Mouse (Mus musculus): ENCODE data around the gene Actr10. TPM values are rescaled to one million over a fixed set of nuclear protein-coding genes. Genes with fewer than 3 reads are reported as not detected.

Gene Actr10
- total RNA-seq, 2 experiments from 2014 or later: 149 to 160 TPM

GRCm38 (mm10) chr12:70958640-70959039 is 21.0 kb downstream of the Actr10 start:
- DNase-seq (ENCODE audit: low spot score in 2 of 2): no peak

- no peak for DNase-seq (ENCODE audit: low spot score in 2 of 2)
These were observed 29.9 kb downstream of the Actr10 start for GRCm38 (mm10) chr12:70967581-70967980.

GRCm38 (mm10) chr12:70968141-70968790 is 30.6 kb downstream of the Actr10 start:
- peak; percentile 69 to 87 for DNase-seq (ENCODE audit: low spot score in 2 of 2)

GRCm38 (mm10) chr12:70968791-70969307 is 31.2 kb downstream of the Actr10 start:
- DNase-seq (ENCODE audit: low spot score in 2 of 2): peak; percentile 82 to 92

- peak; percentile 22 to 72 for DNase-seq (ENCODE audit: low spot score in 2 of 2)
These were observed 32.0 kb downstream of the Actr10 start for GRCm38 (mm10) chr12:70969485-70970184.

GRCm38 (mm10) chr12:70973831-70974230 is 36.2 kb downstream of the Actr10 start:
- no peak for DNase-seq (ENCODE audit: low spot score in 2 of 2)

GRCm38 (mm10) chr12:70974441-70975266 is 37.0 kb downstream of the Actr10 start, which contains the start of gene Psma3:
Gene Psma3 (plus strand): TSS chr12:70974621.
- peak; percentile 89 to 94 for DNase-seq (ENCODE audit: low spot score in 2 of 2)

GRCm38 (mm10) chr12:70975406-70975805 is 37.7 kb downstream of the Actr10 start:
- DNase-seq (ENCODE audit: low spot score in 2 of 2): no peak

GRCm38 (mm10) chr12:70975891-70976290 is 38.2 kb downstream of the Actr10 start:
- DNase-seq (ENCODE audit: low spot score in 2 of 2): no peak

GRCm38 (mm10) chr12:70978345-70978744 is 40.7 kb downstream of the Actr10 start:
- DNase-seq (ENCODE audit: low spot score in 2 of 2): no peak

GRCm38 (mm10) chr12:70984855-70985550 is 47.3 kb downstream of the Actr10 start:
- no peak for DNase-seq (ENCODE audit: low spot score in 2 of 2)

GRCm38 (mm10) chr12:70997225-70997624 is 59.6 kb downstream of the Actr10 start:
- no peak for DNase-seq (ENCODE audit: low spot score in 2 of 2)

GRCm38 (mm10) chr12:70999423-70999903 is 61.8 kb downstream of the Actr10 start:
- no peak for DNase-seq (ENCODE audit: low spot score in 2 of 2)

GRCm38 (mm10) chr12:71000344-71000743 is 62.7 kb downstream of the Actr10 start:
- no peak for DNase-seq (ENCODE audit: low spot score in 2 of 2)

- DNase-seq (ENCODE audit: low spot score in 2 of 2): no peak
These were observed 63.8 kb downstream of the Actr10 start for GRCm38 (mm10) chr12:71001456-71001855.

- DNase-seq (ENCODE audit: low spot score in 2 of 2): no peak
These were observed 66.2 kb downstream of the Actr10 start for GRCm38 (mm10) chr12:71003760-71004426.

- DNase-seq (ENCODE audit: low spot score in 2 of 2): no peak
These were observed 68.5 kb downstream of the Actr10 start for GRCm38 (mm10) chr12:71006141-71006540.

GRCm38 (mm10) chr12:71006901-71007300 is 69.2 kb downstream of the Actr10 start:
- no peak for DNase-seq (ENCODE audit: low spot score in 2 of 2)

GRCm38 (mm10) chr12:71009769-71010168 is 72.1 kb downstream of the Actr10 start:
- DNase-seq (ENCODE audit: low spot score in 2 of 2): no peak

Data from layer of hippocampus, adult 18-20 months (tissue).